Mouse (Mus musculus) thymus, postnatal 4 days (tissue): ENCODE measurements around the gene Olfr575.

Experiments used
- DNase-seq: peaks from one replicate; pipeline ENCODE4 v3.0.0; 2021

Gene Olfr575

GRCm38 (mm10) chr7:102958593-102958992, at the start of gene Olfr575:
TSS of gene Olfr575 (minus strand) at chr7:102958775.
- no peak for DNase-seq

GRCm38 (mm10) chr7:102989224-102989623, 30.6 kb upstream of the Olfr575 start, which contains the start of gene Olfr578:
TSS of gene Olfr578 (minus strand) at chr7:102989324.
- no peak for DNase-seq

GRCm38 (mm10) chr7:102975843-102976242, 17.3 kb upstream of the Olfr575 start, which contains the start of gene Olfr577:
TSS of gene Olfr577 (minus strand) at chr7:102975943.
- DNase-seq = no peak

DNA sequence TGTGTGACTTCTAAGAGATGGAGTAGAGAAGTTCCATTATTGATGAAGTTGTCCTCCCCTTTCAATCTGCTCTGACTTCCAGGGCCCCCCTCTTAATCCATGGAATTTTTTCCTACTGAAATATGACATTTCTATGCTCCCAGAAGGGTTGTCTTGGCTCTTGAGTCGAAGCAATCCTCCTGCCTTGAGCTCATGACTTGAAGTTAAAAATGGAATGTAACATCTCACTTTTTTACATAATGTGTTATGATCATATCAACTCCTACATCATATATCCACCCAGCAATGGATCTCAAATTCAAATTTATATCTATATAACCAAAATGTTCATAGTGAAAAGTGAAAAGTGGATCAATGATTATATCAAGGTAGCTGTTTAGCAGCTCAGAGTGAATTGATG, 15.8 kb upstream of the Olfr575 start:
- DNase-seq = no peak

GRCm38 (mm10) chr7:102962360-102962759, 3.8 kb upstream of the Olfr575 start, which contains the start of gene Olfr576:
TSS of gene Olfr576 (plus strand) at chr7:102962660.
- no peak for DNase-seq

- no peak for DNase-seq
These were observed 438 bp downstream of the Olfr575 start for GRCm38 (mm10) chr7:102958137-102958536.

DNA sequence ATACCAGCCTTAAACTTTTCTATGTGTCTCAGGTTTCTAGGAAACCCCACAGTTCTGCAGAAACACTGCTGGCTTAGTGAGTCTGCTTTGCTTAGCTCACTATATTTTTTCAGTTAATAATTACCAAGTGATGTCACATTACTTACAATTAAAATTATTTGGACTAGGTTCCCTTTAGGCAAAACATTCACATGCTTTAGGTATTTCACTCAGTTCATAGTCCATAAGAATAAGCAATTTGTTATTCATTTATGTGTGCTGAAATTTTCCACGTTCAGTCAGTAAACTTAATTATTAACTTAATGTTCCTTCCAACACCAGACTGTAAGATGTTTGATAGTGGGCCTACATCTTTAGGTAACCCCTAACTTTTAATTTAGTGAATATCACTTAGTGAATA, 7.8 kb downstream of the Olfr575 start:
- DNase-seq = no peak

DNA sequence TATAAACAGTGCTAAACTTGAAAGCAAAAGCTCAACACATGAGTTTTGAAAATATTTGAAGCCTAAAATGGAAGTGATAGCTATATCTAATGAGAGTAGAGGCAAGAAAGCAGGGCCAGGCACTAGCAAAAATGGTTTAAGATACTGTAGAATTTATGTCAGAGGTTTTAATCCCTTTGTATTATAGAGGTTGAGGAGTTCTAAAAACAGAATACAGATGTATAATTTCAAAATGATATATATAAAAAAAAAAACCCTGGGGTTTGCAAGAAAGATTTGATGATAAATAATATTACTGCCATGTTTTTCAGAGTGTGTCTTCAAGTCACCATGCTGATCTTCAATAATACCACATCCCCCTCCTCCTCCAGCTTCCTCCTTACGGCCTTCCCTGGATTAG, 10.4 kb downstream of the Olfr575 start, which contains the start of gene Olfr574:
Gene Olfr574, plus strand, starts transcription at position 301 of the 400 bp plus-strand sequence.
- DNase-seq = no peak

DNA sequence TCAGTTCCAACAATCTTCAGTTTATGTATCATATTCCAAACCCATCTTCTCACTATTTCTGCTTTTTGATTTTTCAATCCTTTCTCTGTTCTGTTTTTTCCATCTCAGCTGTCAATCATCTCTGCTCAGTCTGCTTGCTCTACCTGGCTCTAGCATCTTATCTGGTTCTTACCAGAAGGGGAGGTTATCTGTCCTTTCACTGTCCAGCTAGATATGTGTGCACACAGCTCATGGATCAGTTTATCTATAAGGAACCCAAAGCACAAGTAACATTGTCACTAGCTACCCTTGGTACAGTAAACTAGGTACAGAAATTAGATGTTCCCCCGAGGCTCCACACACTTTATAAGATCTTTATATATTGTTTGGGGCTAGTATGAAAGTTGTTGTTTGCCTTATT, 15.2 kb downstream of the Olfr575 start:
- DNase-seq = no peak

DNA sequence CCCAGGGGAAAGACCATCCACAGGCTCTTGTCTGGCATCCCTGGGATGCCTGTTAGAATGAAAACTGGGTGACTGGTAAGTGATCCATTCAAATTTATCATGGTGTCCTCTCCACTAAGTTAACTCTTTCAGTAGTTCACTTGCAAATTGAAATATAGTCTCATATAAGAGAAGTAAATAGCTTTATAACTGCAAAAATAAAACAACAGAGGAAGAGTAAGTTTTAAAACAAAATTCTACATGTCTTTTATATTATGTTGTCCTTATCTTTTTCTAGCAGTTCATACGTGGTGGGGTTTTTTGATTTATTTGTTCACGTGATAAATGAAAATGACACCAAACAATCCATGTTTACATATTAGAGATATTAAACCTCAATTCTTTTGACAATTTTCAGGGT, 16.1 kb downstream of the Olfr575 start, which contains the start of gene Olfr573-ps1:
Gene Olfr573-ps1, minus strand, starts transcription at position 101 of the 400 bp plus-strand sequence.
- no peak for DNase-seq

DNA sequence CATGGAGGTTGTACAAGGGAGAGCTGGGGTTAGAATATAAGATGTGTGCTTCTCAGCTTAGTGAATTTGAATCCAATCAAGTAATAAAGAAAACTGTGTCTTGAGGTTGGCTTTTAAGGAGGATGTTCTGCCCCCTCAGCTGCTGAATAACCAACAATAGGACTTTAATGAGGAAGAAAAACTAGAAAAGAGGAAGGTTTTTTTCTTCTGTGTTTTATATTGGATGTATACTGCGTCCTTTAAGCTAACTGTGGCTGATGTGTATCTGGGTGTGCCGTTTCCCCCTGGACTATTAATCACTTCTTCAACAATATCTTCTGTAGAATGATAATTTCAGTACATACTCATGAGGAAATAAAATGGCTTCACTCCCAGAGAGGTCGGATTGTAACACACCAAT, 31.5 kb downstream of the Olfr575 start:
- no peak for DNase-seq

DNA sequence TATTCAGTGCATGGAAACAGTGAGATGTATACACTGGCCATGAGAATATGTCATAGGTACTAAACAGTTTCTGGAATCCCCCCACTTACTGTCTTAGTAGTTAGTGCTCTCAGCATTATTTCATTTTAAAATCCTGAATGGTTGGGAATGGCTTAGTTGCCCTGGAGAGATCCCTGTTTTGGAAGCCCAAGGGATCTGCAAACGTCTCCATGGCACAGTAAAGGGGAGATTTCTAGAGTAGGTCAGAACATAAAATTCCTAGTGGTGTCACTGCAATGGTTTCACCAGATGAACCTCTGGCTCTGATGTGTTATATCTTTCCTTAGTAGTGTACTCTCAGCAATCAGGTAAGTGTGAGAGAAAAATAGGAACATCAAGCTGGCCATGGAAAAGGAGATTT, 34.5 kb downstream of the Olfr575 start, which contains the start of gene Olfr572:
Gene Olfr572, plus strand, starts transcription at position 301 of the 400 bp plus-strand sequence.
- no peak for DNase-seq

GRCm38 (mm10) chr7:102919632-102920031, 38.9 kb downstream of the Olfr575 start:
- no peak for DNase-seq

GRCm38 (mm10) chr7:102917032-102917875, 41.3 kb downstream of the Olfr575 start, which contains the start of gene Olfr571:
TSS of gene Olfr571 (minus strand) at chr7:102917536.
- DNase-seq = no peak

GRCm38 (mm10) chr7:102916405-102916804, 42.2 kb downstream of the Olfr575 start:
- no peak for DNase-seq

GRCm38 (mm10) chr7:102915261-102915660, 43.3 kb downstream of the Olfr575 start:
- DNase-seq = no peak
